Mouse (Mus musculus): ENCODE results near the gene Olfr175-ps1. TPM values are rescaled to one million over a fixed set of nuclear protein-coding genes. Genes with fewer than 3 reads are reported as not detected.

The Olfr175-ps1 gene
- total RNA-seq (2015): not detected in 2 replicates
- not detected in 2 replicates for total RNA-seq (2017)

- no peak for ATAC-seq (replicated peaks; ENCODE audit: poor library complexity)
Measured at GRCm38 (mm10) chr16:58826732-58827319, at the start of gene Olfr175-ps1. Gene Olfr175-ps1 (minus strand): TSS chr16:58826782.

GRCm38 (mm10) chr16:58874668-58875067 lies 48.1 kb upstream of the Olfr175-ps1 start, which contains the start of gene Olfr177:
Gene Olfr177 (minus strand): TSS chr16:58874768.
- ATAC-seq (replicated peaks; ENCODE audit: poor library complexity): no peak

GRCm38 (mm10) chr16:58861479-58861878 lies 34.9 kb upstream of the Olfr175-ps1 start:
- ATAC-seq (replicated peaks; ENCODE audit: poor library complexity): no peak

- ATAC-seq (replicated peaks; ENCODE audit: poor library complexity): no peak
Measured at GRCm38 (mm10) chr16:58860032-58860737, 33.6 kb upstream of the Olfr175-ps1 start.

GRCm38 (mm10) chr16:58800168-58800567 lies 26.4 kb downstream of the Olfr175-ps1 start, which contains the start of gene Olfr173:
Gene Olfr173 (minus strand): TSS chr16:58800268.
- no peak for ATAC-seq (replicated peaks; ENCODE audit: poor library complexity)

Other genes with a start within 250 kb of the Olfr175-ps1 start
- gene Gm813, start 209.8 kb downstream of the Olfr175-ps1 start, total RNA-seq (2015): not detected in 2 replicates
- not detected in 2 replicates for gene Gm813, start 209.8 kb downstream of the Olfr175-ps1 start, total RNA-seq (2017)
- gene E330017A01Rik, start 188.0 kb downstream of the Olfr175-ps1 start, total RNA-seq (2015): 0.22 TPM in 1 of 2 replicates, not detected in the other
- not detected in 2 replicates for gene E330017A01Rik, start 188.0 kb downstream of the Olfr175-ps1 start, total RNA-seq (2017)
- 68.8 and 73.1 TPM in 2 replicates for gene Cpox, start 156.5 kb downstream of the Olfr175-ps1 start, total RNA-seq (2015)
- gene Cpox, start 156.5 kb downstream of the Olfr175-ps1 start, total RNA-seq (2017): 28.9 and 34.3 TPM in 2 replicates
- 0.86 and 1.1 TPM in 2 replicates for gene Gpr15, start 107.7 kb downstream of the Olfr175-ps1 start, total RNA-seq (2015)
- gene Gpr15, start 107.7 kb downstream of the Olfr175-ps1 start, total RNA-seq (2017): 0.78 and 2.0 TPM in 2 replicates
- 41.5 and 62.0 TPM in 2 replicates for gene Cldnd1, start 98.9 kb downstream of the Olfr175-ps1 start, total RNA-seq (2015)
- 14.3 and 17.6 TPM in 2 replicates for gene Cldnd1, start 98.9 kb downstream of the Olfr175-ps1 start, total RNA-seq (2017)
- not detected in 2 replicates for gene Olfr172, start 63.6 kb downstream of the Olfr175-ps1 start, total RNA-seq (2015)
- not detected in 2 replicates for gene Olfr172, start 63.6 kb downstream of the Olfr175-ps1 start, total RNA-seq (2017)
- gene Olfr173, start 26.5 kb downstream of the Olfr175-ps1 start, total RNA-seq (2015): not detected in 2 replicates
- gene Olfr173, start 26.5 kb downstream of the Olfr175-ps1 start, total RNA-seq (2017): not detected in 2 replicates
- gene Olfr177, start 48.0 kb upstream of the Olfr175-ps1 start, total RNA-seq (2015): not detected in 2 replicates
- gene Olfr177, start 48.0 kb upstream of the Olfr175-ps1 start, total RNA-seq (2017): not detected in 2 replicates
- gene Olfr178, start 65.3 kb upstream of the Olfr175-ps1 start, total RNA-seq (2015): not detected in 2 replicates
- not detected in 2 replicates for gene Olfr178, start 65.3 kb upstream of the Olfr175-ps1 start, total RNA-seq (2017)
- not detected in 2 replicates for gene Olfr181, start 102.0 kb upstream of the Olfr175-ps1 start, total RNA-seq (2015)
- gene Olfr181, start 102.0 kb upstream of the Olfr175-ps1 start, total RNA-seq (2017): not detected in 2 replicates
- not detected in 2 replicates for gene Olfr180, start 102.6 kb upstream of the Olfr175-ps1 start, total RNA-seq (2015)
- not detected in 2 replicates for gene Olfr180, start 102.6 kb upstream of the Olfr175-ps1 start, total RNA-seq (2017)
- not detected in 2 replicates for gene Olfr183, start 168.6 kb upstream of the Olfr175-ps1 start, total RNA-seq (2015)
- not detected in 2 replicates for gene Olfr183, start 168.6 kb upstream of the Olfr175-ps1 start, total RNA-seq (2017)
- not detected in 2 replicates for gene Olfr186, start 203.5 kb upstream of the Olfr175-ps1 start, total RNA-seq (2015)
- gene Olfr186, start 203.5 kb upstream of the Olfr175-ps1 start, total RNA-seq (2017): not detected in 2 replicates
- gene Olfr187, start 213.0 kb upstream of the Olfr175-ps1 start, total RNA-seq (2015): not detected in 2 replicates
- gene Olfr187, start 213.0 kb upstream of the Olfr175-ps1 start, total RNA-seq (2017): not detected in 2 replicates